Mouse (Mus musculus) frontal cortex, postnatal 14 days (tissue): ENCODE results near the gene Rhobtb3.
A peak's percentile ranks its signal among the peaks of the same experiment; 100 is the strongest.
"Not testable (repeated sequence)": the region's sequence is repeated elsewhere in the genome, so short reads cannot be mapped to it uniquely, and the experiment has no call there.

Experiments used
- DNase-seq, 2 experiments: peaks; one replicate each; pipeline ENCODE4 v3.0.0; 2022; ENCODE audit warnings: low spot score in 2 of 2

Gene Rhobtb3

DNA sequence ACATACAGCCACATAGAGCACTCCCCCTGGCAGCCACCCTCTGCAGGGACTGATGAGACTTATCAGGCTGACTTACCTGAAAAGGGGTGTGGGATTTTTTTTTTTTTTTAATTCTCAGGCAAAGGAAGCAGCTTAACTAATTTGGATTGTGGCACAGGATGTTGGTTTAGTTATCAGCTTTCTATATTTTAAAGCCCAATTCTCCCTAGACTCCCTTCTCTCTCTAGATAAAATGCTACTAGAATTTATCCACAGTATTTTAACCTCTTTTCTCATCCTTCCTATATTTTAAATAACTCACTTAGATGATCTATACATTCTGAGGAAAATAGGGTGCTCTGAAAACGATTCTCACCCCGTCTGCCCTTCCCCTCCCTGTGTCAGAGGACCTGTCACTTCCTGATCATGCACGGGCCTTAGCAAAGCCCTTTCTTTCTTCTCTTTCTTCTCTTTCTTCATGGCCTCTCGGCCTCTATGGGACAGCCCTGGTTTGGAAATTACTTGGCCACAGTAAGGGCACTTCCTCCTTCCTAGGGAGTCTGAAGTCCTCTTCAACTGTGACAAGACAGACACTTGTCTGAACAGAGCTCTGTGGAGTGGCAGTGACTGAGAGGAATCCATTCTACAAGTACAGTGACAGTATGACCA, 98.1 kb downstream of the Rhobtb3 start:
- no peak for DNase-seq

- DNase-seq, result no peak
Observed at GRCm38 (mm10) chr13:75844833-75845518, 98.7 kb downstream of the Rhobtb3 start.

DNA sequence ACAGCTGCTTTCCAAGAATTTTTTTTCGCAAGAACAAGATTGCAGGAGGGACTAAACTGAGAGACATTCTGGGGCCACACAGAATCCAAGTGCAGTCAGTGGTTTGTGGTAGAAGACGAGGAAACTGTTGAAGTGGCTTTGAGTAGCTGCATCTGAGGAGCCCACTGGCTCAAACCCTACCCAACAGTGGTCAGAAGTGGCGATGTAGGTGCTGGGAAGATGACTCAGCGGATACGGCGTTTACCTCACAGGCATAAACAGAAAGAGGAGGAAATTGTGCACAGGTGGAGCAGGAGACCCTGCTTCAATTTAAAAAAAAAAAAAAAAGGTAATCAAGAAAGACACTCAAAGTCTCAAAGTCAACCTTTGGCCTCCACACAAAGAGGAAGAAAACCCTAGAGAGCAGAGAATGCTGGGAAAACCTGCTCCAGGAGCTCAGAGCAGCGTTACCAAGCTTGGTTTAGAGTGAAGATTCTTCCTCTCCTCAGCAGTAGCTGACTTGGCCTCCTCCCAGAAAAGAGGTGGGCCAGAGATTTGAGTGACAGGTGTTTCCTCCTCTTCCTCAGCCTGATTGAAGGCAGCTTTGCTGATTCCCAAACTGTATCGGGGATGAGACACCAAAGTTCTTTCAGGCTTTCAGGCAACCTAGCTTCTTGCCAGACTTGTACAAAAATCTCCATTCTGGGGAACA, 99.6 kb downstream of the Rhobtb3 start:
- no peak for DNase-seq

DNA sequence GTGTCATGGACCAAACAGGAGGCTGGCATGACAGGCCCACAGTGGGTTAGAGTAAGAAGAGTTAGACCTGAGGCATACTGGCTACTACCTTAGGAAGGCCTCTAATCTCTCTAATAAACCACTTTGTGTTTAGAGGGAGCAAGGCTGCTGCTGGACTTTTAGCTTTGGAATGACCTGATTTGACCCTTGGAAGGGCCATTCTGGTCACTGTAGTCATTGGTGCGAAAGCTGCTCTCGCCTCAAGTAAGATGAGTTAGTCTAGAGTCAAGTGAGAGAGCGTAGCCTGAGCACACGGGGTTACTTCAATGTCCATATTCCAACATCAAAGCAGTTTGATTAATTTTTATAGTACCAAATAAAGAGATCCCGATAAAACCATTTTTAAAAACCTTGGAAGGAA, 100.4 kb downstream of the Rhobtb3 start:
- no peak for DNase-seq

DNA sequence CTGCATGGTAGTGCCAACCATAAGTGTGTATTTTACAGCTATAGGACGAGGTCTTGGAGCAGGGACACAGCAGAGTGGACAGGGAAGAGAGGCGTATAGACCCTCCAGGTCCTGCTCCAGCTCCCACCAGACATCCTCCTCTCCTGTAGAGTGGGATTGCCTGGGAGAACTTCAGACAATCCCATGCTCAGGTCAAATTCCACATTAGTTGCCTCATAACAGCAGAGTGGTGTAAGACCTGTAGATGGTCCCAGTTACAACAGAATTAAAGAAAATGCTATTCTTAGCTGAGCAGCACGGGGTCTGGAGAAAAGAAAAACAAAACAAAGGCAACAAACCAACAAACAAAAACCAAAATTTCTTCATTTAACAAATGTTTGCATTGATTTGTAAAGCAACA, 101.8 kb downstream of the Rhobtb3 start:
- no peak for DNase-seq

DNA sequence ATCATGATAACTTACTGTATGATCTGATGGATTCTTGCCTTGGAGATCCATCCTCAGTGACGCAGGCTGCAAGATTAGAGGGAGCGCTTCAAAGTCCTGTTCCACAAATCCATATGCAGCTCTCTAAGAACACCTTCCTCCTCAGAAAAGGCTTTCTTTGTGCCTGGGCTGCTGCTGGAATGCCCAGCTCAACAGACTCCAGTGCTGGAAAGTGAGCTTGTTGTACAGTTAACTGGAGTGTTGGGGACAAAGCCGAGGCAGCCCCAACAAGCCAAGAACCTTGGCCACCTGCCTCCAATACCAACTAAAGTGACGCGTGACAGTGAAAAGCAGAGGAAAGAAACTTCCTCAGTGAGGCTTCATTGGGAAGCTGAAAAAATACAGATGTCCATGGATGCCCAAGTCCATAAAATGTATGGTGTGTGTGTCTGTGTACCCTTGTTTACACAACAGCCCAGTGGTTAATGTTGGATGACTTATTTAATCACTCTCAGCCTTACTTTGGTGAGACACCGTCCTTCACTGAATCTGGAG, 102.9 kb downstream of the Rhobtb3 start:
- DNase-seq, result peak in 1 of 2 experiments; percentile 9

DNA sequence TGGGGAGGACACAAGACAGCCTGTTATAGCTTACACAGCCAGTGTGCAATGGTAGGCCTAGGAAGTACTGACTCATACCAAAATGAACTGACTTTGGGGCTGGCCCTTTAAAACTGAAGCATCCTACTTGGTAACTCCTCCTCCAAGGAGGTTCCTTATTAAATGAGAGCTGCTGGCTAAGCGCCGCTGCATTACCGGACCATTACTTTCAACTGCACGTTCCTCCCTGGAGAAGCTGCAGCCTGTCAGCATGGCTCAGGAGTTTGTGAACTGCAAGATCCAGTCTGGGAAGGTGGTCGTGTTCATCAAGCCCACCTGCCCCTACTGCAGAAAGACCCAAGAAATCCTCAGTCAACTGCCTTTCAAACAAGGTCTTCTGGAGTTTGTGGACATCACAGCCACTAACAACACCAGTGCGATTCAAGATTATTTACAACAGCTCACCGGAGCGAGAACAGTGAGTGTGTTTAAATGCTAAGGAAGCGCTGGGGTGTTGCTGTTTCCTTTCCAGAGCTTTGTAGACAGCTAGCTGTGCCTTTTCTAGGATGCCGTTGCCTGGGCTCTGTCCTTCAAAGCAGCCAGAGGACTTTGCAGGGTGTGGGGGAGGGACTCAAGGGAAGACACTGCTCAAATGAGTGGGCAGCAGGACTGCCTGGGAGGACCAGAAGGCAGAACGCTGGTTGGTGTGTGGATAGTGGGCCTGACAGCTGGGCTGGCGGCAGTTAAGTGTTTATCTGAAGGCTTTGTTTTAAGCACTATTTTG, 103.8 kb downstream of the Rhobtb3 start, which contains the start of gene Glrx:
Glrx (plus strand) TSS at position 150 of the 763 bp plus-strand sequence.
- DNase-seq, result peak; percentile 65 to 72

DNA sequence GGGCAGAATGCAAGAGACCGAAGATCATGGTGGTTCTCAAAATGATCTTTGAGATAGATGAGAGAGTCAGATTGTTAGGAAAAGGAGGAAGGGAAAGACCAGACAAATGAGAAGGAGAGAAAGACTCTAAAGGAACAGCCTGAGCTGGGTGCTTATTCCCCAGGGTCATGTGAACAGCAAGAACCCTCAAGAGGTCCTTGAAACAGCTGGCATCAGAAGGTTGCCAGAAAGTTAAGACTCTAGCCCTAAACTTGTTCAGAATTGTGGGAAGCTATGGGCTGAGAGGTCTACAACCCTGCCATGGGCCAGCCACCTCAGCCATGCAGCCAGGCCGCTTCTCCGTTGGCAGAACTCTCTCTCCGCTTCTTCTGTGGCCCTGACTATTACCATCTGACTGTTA, 105.2 kb downstream of the Rhobtb3 start:
- no peak for DNase-seq

DNA sequence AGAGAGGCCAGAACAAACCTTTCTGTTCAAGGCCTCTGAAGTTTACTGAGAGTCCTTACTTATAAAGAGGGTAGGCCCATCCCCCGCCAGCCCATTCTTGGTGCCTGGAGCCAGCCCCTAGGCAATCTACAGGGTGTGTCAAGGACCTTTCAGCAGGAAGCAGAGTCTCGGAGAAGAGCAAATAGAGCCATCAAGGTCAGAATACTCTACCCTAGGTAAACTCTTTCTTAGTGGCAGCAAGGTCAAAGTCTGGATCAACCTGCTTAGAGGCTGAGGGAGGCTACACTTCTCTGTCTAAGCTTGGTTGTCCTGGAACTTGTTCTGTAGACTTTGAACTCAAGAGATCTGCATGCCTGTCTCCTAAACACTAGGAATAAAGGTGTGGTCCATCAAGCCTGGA, 108.3 kb downstream of the Rhobtb3 start:
- no peak for DNase-seq

DNA sequence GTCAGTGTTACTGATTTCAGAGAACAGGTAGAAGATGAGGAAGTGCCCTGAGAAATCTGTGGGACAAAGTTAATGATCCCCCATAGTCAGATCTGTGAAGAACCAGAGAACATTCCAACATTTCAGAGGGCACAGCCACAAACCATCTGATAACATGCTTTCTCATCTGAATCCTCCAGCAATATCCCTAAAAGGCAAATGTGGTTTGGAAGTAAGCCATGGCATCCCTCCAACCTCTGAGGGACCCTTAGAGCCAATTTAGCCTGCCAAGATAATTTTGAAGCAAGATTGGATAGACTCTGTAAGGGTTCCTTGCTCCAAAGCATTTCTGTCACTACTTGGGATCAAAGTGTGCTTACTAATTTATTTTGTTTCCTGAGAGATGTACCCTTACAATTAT, 110.2 kb downstream of the Rhobtb3 start:
- DNase-seq, result no peak

- no peak for DNase-seq
Observed at GRCm38 (mm10) chr13:75832697-75833096, 111.0 kb downstream of the Rhobtb3 start.

- DNase-seq, result no peak
Observed at GRCm38 (mm10) chr13:75831710-75832109, 112.0 kb downstream of the Rhobtb3 start.

DNA sequence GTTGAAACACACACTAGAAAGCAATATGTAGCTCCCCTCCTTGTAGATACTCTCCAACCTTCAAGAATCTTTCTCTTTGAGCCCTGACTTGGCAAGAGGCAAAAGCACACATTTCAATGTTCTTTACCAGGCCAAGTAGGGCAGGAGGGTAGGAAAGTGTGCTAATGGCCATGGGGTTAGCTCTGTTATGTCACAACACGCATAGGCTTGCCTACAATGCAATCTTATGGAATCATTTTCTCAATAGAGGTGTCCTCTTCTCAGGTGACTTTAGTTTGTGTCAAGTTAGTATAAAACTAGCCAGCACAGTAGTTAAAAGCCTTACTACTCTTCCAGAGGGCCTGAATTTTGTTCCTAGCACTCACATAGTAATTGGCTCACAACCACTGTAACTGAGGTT, 113.0 kb downstream of the Rhobtb3 start:
- DNase-seq, result no peak

DNA sequence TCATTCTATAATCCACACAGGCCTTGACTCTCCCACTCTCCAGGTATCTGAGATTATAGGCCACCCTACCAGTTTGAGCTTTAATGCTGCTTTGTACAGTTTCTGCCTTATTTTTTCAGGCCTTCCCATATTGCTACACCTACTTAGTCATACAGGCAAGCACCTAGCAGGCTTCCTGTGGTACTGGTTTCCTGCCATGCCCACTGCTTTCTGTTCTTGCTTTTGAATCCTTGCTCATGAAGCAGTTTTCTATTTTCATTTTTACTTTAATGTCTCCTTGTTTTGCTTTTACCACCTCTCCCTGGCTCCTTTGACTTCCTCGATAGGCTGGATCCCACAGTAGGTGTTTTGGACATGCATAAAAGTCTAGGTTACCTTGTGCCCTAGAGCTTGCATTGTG, 118.3 kb downstream of the Rhobtb3 start:
- DNase-seq, result no peak

- no peak for DNase-seq
Observed at GRCm38 (mm10) chr13:75824611-75825319, 119.0 kb downstream of the Rhobtb3 start.

GRCm38 (mm10) chr13:75823201-75823600, 120.5 kb downstream of the Rhobtb3 start:
- no peak for DNase-seq

DNA sequence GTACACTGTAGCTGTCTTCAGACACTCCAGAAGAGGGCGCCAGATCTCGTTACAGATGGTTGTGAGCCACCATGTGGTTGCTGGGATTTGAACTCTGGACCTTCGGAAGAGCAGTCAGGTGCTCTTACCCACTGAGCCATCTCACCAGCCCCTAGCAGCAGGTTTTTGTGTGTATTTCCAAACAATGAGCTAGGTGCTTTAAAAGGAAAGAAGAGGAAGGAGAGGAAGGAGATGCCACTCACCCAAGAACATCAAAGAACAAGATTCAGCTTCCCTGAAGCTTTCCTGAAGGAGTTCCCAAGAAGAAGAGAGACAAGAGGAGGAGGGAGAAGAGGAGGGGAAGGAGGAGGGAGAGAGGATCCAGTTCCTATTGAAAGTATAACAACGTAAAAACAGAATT, 121.4 kb downstream of the Rhobtb3 start:
- not testable (repeated sequence) for DNase-seq

DNA sequence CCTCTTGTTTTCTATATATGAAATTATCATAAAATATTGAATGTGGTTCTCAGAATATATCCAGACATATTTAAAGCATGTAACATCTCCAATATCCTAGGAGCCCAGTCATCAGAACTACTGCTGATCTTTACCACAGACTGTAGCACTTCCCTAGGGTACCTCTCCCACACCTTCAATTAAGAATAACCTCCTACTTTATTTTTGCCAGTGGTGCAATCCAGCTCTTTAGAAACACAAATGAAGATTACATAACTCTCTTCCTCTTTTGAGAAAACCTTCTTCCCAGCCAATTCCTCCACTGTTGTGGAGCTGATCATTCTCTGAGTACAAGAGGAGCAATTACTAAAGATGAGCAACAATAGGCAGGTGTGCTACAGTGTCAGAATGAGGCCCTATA, 123.8 kb downstream of the Rhobtb3 start:
- DNase-seq, result no peak
